Mouse (Mus musculus): ENCODE results near the gene Gm5930.
"Not testable (repeated sequence)": the region's sequence is repeated elsewhere in the genome, so short reads cannot be mapped to it uniquely, and the experiment has no call there.

Gm5930 gene

DNA sequence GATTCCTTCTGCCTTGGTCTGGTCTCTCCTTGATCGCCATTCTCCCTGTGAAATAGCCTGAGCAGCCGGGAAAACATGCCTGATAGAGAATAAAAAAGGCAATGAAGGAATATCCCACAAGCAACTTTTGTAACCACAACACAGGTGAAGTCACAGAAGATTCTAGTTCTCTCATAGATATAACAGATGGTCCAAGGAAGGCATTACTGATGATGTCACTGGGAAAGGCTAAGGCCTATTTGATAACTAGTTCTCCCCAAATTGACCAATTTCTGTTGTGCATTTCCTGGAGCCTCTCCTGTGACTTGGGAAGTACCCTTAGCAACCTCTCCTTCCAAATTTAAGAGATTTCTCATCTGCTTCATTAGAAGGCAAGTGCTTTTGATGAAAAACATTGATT, at the start of gene Gm5930:
Gm5930 (minus strand) TSS at position 101 of the 400 bp plus-strand sequence.
- DNase-seq (ENCODE audit: low spot score), result not testable (repeated sequence)

DNA sequence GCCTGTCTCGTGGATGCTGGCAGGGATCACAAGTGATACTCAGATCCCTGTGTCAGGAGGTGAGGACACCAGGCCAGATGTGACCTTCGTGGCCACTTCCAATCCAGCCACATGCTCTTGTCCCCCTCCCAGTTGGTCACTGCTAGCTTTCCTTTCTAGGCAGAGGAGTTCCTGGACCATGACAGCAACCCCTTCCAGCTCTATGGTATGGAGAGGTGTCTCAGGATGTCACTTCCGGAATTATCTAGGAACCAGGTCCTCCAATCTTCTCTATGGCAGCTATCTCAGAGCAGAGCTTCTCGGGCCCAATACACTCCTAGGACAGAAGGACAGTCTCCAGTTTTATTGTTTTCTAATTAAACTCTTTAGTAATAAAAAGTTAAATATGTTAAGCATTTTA, 45.8 kb upstream of the Gm5930 start:
- DNase-seq (ENCODE audit: low spot score), result not testable (repeated sequence)

- not testable (repeated sequence) for DNase-seq (ENCODE audit: low spot score)
Measured at GRCm38 (mm10) chr14:44365057-44365456, 26.7 kb upstream of the Gm5930 start, which contains the start of gene Gm8229. TSS of gene Gm8229 (plus strand) at chr14:44365357.

- DNase-seq (ENCODE audit: low spot score), result not testable (repeated sequence)
Measured at GRCm38 (mm10) chr14:44362301-44362700, 23.9 kb upstream of the Gm5930 start.

DNA sequence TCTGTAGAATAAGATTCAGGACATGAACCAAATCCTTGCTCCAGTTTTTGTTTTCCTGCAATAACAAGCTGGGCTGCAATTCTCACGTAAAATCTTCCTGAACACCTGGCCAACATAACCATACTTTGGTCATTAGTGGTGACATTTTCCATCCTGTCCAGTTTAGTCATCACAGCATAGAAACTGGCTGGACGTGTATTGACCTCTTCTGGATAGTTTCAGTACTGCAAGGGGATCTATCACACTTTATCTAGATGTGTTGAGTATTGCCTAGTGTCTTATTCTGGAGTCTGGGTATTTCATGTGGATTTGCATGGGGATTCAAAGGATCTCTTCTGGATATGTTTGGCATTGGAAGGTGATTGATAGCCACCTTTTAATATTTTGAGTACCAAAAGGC, 23.0 kb upstream of the Gm5930 start:
- not testable (repeated sequence) for DNase-seq (ENCODE audit: low spot score)

DNA sequence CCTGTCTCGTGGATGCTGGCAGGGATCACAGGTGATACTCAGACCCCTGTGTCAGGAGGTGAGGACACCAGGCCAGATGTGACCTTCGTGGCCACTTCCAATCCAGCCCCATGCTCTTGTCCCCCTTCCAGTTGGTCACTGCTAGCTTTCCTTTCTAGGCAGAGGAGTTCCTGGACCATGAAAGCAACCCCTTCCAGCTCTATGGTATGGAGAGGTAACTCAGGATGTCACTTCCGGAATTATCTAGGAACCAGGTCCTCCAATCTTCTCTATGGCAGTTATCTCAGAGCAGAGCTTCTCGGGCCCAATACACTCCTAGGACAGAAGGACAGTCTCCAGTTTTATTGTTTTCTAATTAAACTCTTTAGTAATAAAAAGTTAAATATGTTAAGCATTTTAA, 26.3 kb downstream of the Gm5930 start:
- DNase-seq (ENCODE audit: low spot score), result not testable (repeated sequence)

DNA sequence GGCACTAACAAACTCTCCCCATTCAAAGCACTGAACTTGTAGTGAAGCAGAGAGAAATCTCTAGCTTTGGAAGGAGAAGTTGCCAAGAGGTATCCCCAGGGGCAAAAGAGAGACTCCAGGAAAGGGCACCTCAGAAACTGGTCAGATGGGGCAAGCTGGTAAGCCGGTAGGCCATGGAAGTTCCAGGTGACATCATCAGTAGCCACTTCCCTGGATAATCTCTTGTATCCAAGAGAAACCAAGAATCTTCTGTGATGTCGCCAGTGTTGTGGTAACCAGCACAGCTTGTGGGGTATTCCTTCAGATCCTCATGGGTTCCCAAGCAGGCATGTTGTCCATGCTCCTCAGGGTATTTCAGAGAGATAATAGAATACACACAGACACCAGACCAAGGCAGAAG, 53.1 kb downstream of the Gm5930 start, which contains the start of gene Gm8220:
Gm8220 (plus strand) TSS at position 301 of the 400 bp plus-strand sequence.
- DNase-seq (ENCODE audit: low spot score), result not testable (repeated sequence)

Measured in adipocyte (in vitro differentiated cells).